Mouse (Mus musculus) ES-E14 (cell line): ENCODE results near the gene Slc2a3. TPM values are rescaled to one million over a fixed set of nuclear protein-coding genes. Genes with fewer than 3 reads are reported as not detected.
"Not testable (repeated sequence)": the region's sequence is repeated elsewhere in the genome, so short reads cannot be mapped to it uniquely, and the experiment has no call there.

Experiments
- DNase-seq: peaks from one replicate; pipeline ENCODE4 v3.0.0-alpha.2; 2013; ENCODE audit warnings: low read depth, low spot score
- H3K27ac ChIP-seq: 2 replicates; pipeline ENCODE4 v1.5.1; 2012; ENCODE audit warnings: low read depth, mild to moderate bottlenecking, low read length, moderate library complexity, mixed read lengths; ENCODE audit not compliant: poor library complexity, insufficient read depth, severe bottlenecking
- H3K36me3 ChIP-seq: 2 replicates; pipeline ENCODE4 v1.6.1; 2012; ENCODE audit warnings: mild to moderate bottlenecking, low read length, moderate library complexity, mixed read lengths; ENCODE audit not compliant: control insufficient read depth, poor library complexity, insufficient read depth, severe bottlenecking
- H3K4me1 ChIP-seq, 2 experiments: fragments of 150-350 bp in 1 of 2; sonication (generic) in 1 of 2; 2 replicates each; pipeline ENCODE4 v1.6.1; 2012; ENCODE audit warnings: low read length in 2 of 2, mild to moderate bottlenecking in 1 of 2, mixed read lengths in 1 of 2; ENCODE audit not compliant: control insufficient read depth in 2 of 2, insufficient read depth in 2 of 2, poor library complexity in 1 of 2
- H3K4me3 ChIP-seq, 2 experiments: fragments of 150-350 bp in 1 of 2; sonication (generic) in 1 of 2; 2 replicates each; pipeline ENCODE4 v1.5.1; 2012; ENCODE audit warnings: low read length in 2 of 2, low read depth in 1 of 2, mild to moderate bottlenecking in 1 of 2, mixed read lengths in 1 of 2; ENCODE audit not compliant: insufficient read depth in 1 of 2, poor library complexity in 1 of 2, severe bottlenecking in 1 of 2
- H3K9ac ChIP-seq: 2 replicates; pipeline ENCODE4 v1.6.1; 2012; ENCODE audit warnings: low read depth, mild to moderate bottlenecking, low read length, mixed read lengths; ENCODE audit not compliant: poor library complexity, insufficient read depth, severe bottlenecking
- H3K9me3 ChIP-seq: fragments of 150-350 bp; sonication (generic); 2 replicates; pipeline ENCODE4 v1.6.1; 2012; ENCODE audit warnings: low read depth, mild to moderate bottlenecking, low read length; ENCODE audit not compliant: control insufficient read depth, insufficient read depth
- CHD2 ChIP-seq: IDR thresholded peaks from 2 replicates; pipeline ENCODE4 v1.6.1; 2014; ENCODE audit warnings: mild to moderate bottlenecking, low read depth, low read length, inconsistent platforms
- HCFC1 ChIP-seq: IDR thresholded peaks from 2 replicates; pipeline ENCODE4 v1.6.1; 2012; ENCODE audit warnings: low read length, inconsistent platforms, borderline replicate concordance; ENCODE audit not compliant: insufficient read depth
- MAFK ChIP-seq: IDR thresholded peaks from 2 replicates; pipeline ENCODE4 v1.6.1; 2014; ENCODE audit warnings: mild to moderate bottlenecking, low read depth, low read length, inconsistent platforms; ENCODE audit not compliant: insufficient read depth
- ZC3H11A ChIP-seq: IDR thresholded peaks from 2 replicates; pipeline ENCODE4 v1.6.1; 2012; ENCODE audit warnings: low read depth, mild to moderate bottlenecking, inconsistent platforms, low read length, borderline replicate concordance
- ZNF384 ChIP-seq: IDR thresholded peaks from 2 replicates; pipeline ENCODE4 v1.6.1; 2012; ENCODE audit warnings: low read depth, low read length, inconsistent platforms
- in situ Hi-C, 2 experiments: fragments of 600-800 bp; cut with MboI; formaldehyde crosslinking; loops; one replicate each; pipeline ENCODE4 v1.15.1; 2025; ENCODE audit warnings: low sequenced_read_pairs in 2 of 2, inconsistent platforms in 1 of 2; ENCODE audit not compliant: unreplicated experiment in 2 of 2
- total RNA-seq: library from RNA; depleted of rRNA; stranded (reverse); fragments of 300-350 nt; gene quantifications from 2 replicates; pipeline ENCODE4 v1.2.3, GENCODE M21; 2012

Gene Slc2a3
- total RNA-seq, 1 experiment, result 890 TPM

- no peak for DNase-seq
- Histone ChIP-seq H3K9me3 (no peaks in the 10 kb centered on the region), H3K4me1 (no peaks in the 10 kb centered on the region), H3K9ac (no peak overlapping the region), H3K4me3 (no peak overlapping the region), H3K36me3 (no peaks in the 10 kb centered on the region), H3K27ac (no peak overlapping the region)
- in situ Hi-C loops, result no loop called here
- TF ChIP-seq HCFC1 (no peak), ZC3H11A (peak; percentile 78)
Measured at GRCm38 (mm10) chr6:122719942-122720341, 81.5 kb downstream of the Slc2a3 start.

GRCm38 (mm10) chr6:122718224-122718623, 83.2 kb downstream of the Slc2a3 start:
- H3K9ac ChIP-seq, H3K36me3 ChIP-seq, in situ Hi-C loops, H3K27ac ChIP-seq, H3K9me3 ChIP-seq, DNase-seq, H3K4me3 ChIP-seq, H3K4me1 ChIP-seq: not testable (repeated sequence)

GRCm38 (mm10) chr6:122715886-122716285, 85.6 kb downstream of the Slc2a3 start:
- Histone ChIP-seq H3K9me3 (no peaks in the 10 kb centered on the region), H3K36me3 (peaks cover 24% of the 10 kb centered on the region), H3K4me3 (no peak overlapping the region), H3K27ac (peak overlapping the region; percentile 91; the same call in 1 of the 2 replicates), H3K4me1 (0 out of 4 replicates have a peak, but pooled peaks cover 0 to 2% of the 10 kb centered on the region in 2 experiments), H3K9ac (peak overlapping the region; percentile 23; the same call in 1 of the 2 replicates)
- DNase-seq, result no peak
- in situ Hi-C loops, result no loop called here
- TF ChIP-seq CHD2 (no peak), MAFK (no peak), HCFC1 (no peak), ZC3H11A (no peak), ZNF384 (no peak)

- no peak overlapping the region for H3K9ac ChIP-seq
- peak overlapping the region; percentile 79 for H3K27ac ChIP-seq
- H3K4me3 ChIP-seq, result no peak overlapping the region
- in situ Hi-C loops, result no loop called here
- 0 out of 4 replicates have a peak, but pooled peaks cover 0 to 2% of the 10 kb centered on the region in 2 experiments for H3K4me1 ChIP-seq
- no peak for DNase-seq
- H3K9me3 ChIP-seq, result no peaks in the 10 kb centered on the region
- TF ChIP-seq MAFK (no peak), ZC3H11A (no peak), HCFC1 (no peak), CHD2 (no peak), ZNF384 (no peak)
- H3K36me3 ChIP-seq, result peaks cover 27% of the 10 kb centered on the region
Measured at GRCm38 (mm10) chr6:122714707-122715365, 86.6 kb downstream of the Slc2a3 start.

- in situ Hi-C loops, H3K4me3 ChIP-seq, DNase-seq, H3K9ac ChIP-seq, H3K9me3 ChIP-seq, H3K4me1 ChIP-seq: not testable (repeated sequence)
- Histone ChIP-seq H3K36me3 (peaks cover 30% of the 10 kb centered on the region), H3K27ac (peak overlapping the region; percentile 40; the same call in 1 of the 2 replicates)
Measured at GRCm38 (mm10) chr6:122713116-122713515, 88.3 kb downstream of the Slc2a3 start.
